Mouse (Mus musculus): ENCODE measurements at regions not wholly inside any gene's neighbourhood (a gene's known extent, or its start where the extent isn't known, plus 50 kb on each side); places are given as distances from the start of the nearest gene placed in this dataset.
A peak's percentile ranks its signal among the peaks of the same experiment; 100 is the strongest.
"Not testable (repeated sequence)": the region's sequence is repeated elsewhere in the genome, so short reads cannot be mapped to it uniquely, and the experiment has no call there.

DNA sequence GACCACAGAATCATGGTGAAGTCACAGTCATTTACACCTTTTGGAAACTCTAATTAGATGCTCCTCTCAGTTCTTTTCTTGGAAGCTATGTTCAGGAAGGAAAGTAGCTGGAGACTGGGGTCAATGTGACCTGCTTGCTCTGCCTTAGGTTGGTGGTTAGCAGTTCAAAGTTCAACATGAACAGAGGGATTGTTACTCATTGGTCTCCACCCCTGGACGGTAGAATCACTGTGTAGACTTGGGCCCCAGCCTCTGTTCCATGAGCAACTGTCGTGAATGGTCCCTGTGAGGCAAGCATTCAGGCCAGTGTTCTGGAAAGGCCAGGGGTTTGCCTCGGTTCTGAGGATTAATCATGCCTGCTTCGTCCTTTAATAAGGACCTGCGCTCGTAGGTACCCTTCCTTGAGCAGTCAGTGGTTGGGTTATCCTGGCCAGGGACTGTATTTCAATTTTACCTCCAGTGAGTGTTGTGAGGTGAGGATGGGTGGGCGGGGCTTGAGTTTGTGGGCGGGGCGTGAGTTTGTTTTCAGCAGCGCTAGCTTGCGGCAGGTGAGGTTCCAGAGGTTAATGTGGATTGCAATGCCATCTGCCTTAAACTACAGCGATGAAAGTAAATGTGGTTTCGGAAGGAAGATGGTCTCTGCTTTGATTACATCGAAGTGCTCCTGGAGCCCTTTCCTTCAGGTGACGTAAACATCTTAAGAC is 152.6 kb upstream of the Pou3f3 start:
- H3K27ac ChIP-seq (replicated peaks), result no peak overlapping the region
- WGBS, result 27% methylated on average over 15 of the region's 15 CpGs
- no peak overlapping the region for H3K4me3 ChIP-seq
- H3K9me3 ChIP-seq, result no peaks in the 10 kb centered on the region
- no peaks in the 10 kb centered on the region for H3K36me3 ChIP-seq
- no peaks in the 10 kb centered on the region for H3K27me3 ChIP-seq
- no peak overlapping the region for H3K9ac ChIP-seq (replicated peaks)
- peaks cover 48% of the 10 kb centered on the region for H3K4me1 ChIP-seq
- ATAC-seq (replicated peaks), result no peak
- peak overlapping the region; percentile 20 for H3K4me2 ChIP-seq (replicated peaks)

DNA sequence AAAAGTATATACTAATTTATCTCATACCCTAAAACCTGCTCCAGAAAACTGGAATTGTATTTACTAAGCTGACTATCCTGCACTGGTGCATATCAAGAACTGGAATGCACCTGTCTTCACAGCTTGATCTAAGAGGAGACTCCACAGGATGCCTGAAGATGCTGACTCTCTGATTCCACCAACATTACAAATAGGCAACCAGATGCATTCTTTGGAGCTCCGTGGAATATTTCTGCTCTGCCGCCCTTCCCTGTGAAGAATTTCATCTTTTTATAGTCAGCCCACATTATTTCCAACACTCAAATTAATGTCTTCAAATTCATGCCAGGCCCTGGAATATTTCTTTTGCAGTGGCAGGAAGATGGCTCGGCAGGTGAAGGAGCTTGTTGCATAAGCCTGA is 148.7 kb upstream of the Pou3f3 start:
- H3K9me3 ChIP-seq, result no peaks in the 10 kb centered on the region
- H3K4me3 ChIP-seq, result no peak overlapping the region
- 90% methylated on average over 3 of the region's 3 CpGs for WGBS
- no peaks in the 10 kb centered on the region for H3K36me3 ChIP-seq
- H3K9ac ChIP-seq (replicated peaks), result no peak overlapping the region
- no peak overlapping the region for H3K27ac ChIP-seq (replicated peaks)
- peaks cover 14% of the 10 kb centered on the region for H3K4me1 ChIP-seq
- H3K27me3 ChIP-seq, result no peaks in the 10 kb centered on the region
- no peak for ATAC-seq (replicated peaks)
- no peak overlapping the region for H3K4me2 ChIP-seq (replicated peaks)

DNA sequence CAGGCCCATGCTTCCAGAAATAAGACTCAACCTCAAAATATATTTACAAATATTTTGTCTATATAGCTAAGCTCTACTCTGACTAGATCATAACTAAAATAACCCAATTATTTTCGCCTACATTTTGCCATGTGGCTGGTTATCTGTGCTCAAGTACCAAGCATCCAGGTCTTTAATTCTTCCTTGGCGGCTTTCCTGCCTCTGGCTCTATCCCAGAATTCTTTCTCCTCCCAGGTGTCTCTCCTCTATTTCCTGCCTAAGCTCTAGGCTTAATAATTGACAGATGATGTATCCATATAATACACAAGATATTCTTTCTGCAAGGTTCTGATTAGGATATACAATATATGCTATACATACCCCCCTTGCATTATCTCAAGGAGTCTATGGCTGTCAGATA is 138.3 kb upstream of the Pou3f3 start:
- H3K4me1 ChIP-seq, result no peaks in the 10 kb centered on the region
- no peak overlapping the region for H3K4me2 ChIP-seq (replicated peaks)
- H3K9ac ChIP-seq (replicated peaks), result no peak overlapping the region
- 87% methylated on average over 2 of the region's 2 CpGs for WGBS
- ATAC-seq (replicated peaks), result no peak
- H3K36me3 ChIP-seq, result no peaks in the 10 kb centered on the region
- no peaks in the 10 kb centered on the region for H3K27me3 ChIP-seq
- no peaks in the 10 kb centered on the region for H3K9me3 ChIP-seq
- H3K27ac ChIP-seq (replicated peaks), result no peak overlapping the region
- no peak overlapping the region for H3K4me3 ChIP-seq

DNA sequence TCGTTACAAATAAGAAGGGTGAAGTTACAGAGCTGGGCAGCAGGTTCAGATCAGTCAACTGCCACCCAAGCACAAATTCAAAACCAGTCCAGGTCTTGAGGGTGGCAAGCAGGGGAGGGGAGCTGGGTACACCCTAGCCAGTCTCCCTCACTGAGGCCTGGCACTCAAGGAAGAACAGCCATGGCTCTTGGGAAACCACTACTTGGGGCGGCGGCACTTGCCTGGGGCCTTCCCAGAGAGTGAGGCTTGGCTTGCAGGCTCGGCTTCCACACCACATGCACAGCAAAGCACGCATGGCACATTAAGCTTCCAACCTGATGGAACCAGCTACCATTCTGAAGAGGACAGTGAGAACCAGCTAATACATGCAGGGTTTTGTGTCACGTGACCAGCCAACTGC is 127.9 kb upstream of the Pou3f3 start:
- no peak overlapping the region for H3K27ac ChIP-seq (replicated peaks)
- no peak overlapping the region for H3K9ac ChIP-seq (replicated peaks)
- no peak overlapping the region for H3K4me2 ChIP-seq (replicated peaks)
- H3K36me3 ChIP-seq, result no peaks in the 10 kb centered on the region
- 86% methylated on average over 6 of the region's 6 CpGs for WGBS
- ATAC-seq (replicated peaks), result no peak
- H3K27me3 ChIP-seq, result no peaks in the 10 kb centered on the region
- H3K4me1 ChIP-seq, result no peaks in the 10 kb centered on the region
- no peak overlapping the region for H3K4me3 ChIP-seq
- no peaks in the 10 kb centered on the region for H3K9me3 ChIP-seq

DNA sequence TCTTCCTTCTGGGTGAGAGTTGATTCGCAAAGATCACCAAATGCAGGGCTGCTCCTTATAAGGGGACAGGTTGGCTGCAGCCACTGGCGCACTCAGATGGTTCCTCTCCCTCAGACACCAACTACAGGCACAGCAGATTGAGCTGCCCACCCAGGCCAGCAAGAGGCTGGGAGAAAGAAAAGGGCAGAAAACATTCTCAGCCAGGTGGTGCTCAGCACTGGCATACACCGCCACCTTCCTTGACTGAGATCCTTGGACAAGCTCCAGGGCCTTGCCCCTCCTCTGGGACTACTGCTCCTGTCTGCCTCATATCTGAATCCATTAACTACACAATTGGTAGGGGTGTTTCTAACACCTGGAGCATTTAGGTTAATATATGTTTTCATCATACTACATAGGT is 110.4 kb upstream of the Pou3f3 start:
- Histone ChIP-seq H3K4me1 (no peaks in the 10 kb centered on the region), H3K27me3 (no peaks in the 10 kb centered on the region), H3K4me2 (replicated peaks) (no peak overlapping the region), H3K9ac (replicated peaks) (no peak overlapping the region), H3K27ac (replicated peaks) (no peak overlapping the region), H3K36me3 (no peaks in the 10 kb centered on the region), H3K4me3 (no peak overlapping the region), H3K9me3 (no peaks in the 10 kb centered on the region)
- 90% methylated on average over 3 of the region's 3 CpGs for WGBS
- ATAC-seq (replicated peaks), result no peak

DNA sequence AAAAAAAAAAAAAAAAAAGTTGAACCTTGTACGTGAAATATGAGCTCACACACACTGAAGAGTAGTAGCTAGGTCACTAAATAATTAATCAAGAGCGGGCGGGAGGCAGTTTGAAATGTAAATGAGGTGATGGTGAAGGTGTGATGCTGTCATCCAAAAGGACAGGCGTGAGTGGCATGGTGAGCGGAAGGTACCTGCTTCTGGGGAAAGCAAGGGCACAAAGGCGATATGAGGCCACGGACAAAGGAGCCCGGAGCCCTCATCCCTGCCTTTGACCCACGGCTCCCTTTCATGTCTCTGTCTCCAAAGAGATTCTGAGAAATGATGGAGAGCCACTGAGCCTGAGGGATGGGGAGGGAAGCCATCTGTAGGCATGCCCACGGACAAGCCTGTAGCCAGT is 107.1 kb upstream of the Pou3f3 start:
- Histone ChIP-seq H3K27ac (replicated peaks) (no peak overlapping the region), H3K4me1 (no peaks in the 10 kb centered on the region), H3K4me2 (replicated peaks) (no peak overlapping the region), H3K9me3 (no peaks in the 10 kb centered on the region), H3K27me3 (no peaks in the 10 kb centered on the region), H3K36me3 (no peaks in the 10 kb centered on the region), H3K4me3 (no peak overlapping the region), H3K9ac (replicated peaks) (no peak overlapping the region)
- 55% methylated on average over 10 of the region's 10 CpGs for WGBS
- ATAC-seq (replicated peaks), result no peak

DNA sequence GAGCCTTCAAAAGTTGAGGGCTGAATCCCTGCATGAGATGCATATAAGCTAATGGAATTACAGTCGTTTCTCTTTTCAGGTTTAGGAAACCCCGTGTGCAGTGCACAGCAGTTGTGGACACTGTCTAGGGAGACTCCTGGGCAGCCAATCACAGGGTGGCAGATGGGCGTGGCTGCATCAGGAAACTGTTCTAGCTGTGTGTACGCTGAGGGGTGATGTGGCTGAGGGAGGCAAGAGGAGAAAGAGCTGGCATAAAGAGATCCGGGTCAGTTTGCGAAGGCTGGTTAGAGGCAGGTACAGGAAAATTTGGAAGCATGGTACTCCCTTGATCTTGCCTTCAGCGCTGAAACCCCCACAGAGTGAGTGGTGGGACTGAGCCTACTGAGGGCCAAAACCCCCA is 106.1 kb upstream of the Pou3f3 start:
- no peak overlapping the region for H3K4me2 ChIP-seq (replicated peaks)
- ATAC-seq (replicated peaks), result no peak
- WGBS, result 51% methylated on average over 7 of the region's 7 CpGs
- no peaks in the 10 kb centered on the region for H3K4me1 ChIP-seq
- no peak overlapping the region for H3K27ac ChIP-seq (replicated peaks)
- no peaks in the 10 kb centered on the region for H3K36me3 ChIP-seq
- no peaks in the 10 kb centered on the region for H3K27me3 ChIP-seq
- no peak overlapping the region for H3K9ac ChIP-seq (replicated peaks)
- no peak overlapping the region for H3K4me3 ChIP-seq
- no peaks in the 10 kb centered on the region for H3K9me3 ChIP-seq

DNA sequence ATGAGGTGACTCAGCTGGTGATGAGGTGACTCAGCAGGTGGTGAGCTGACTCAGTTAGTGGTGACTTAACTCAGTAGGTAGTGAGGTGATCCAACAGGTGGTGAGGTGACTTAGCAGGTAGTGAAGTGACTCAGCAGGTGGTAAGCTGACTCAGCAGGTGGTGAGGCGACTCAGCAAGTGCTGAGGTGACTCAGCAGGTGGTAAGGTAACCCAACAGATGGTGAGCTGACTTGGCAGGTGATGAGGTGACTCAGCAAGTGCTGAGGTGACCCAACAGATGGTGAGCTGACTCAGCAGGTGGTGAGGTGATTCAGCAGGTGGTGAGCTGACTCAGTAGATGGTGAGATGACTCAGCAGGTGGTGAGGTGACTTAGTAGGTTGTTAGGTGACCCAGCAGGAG is 103.7 kb upstream of the Pou3f3 start:
- Histone ChIP-seq H3K27me3 (no peaks in the 10 kb centered on the region), H3K9me3 (no peaks in the 10 kb centered on the region), H3K27ac (replicated peaks) (no peak overlapping the region), H3K4me3 (no peak overlapping the region), H3K4me1 (no peaks in the 10 kb centered on the region), H3K9ac (replicated peaks) (no peak overlapping the region), H3K36me3 (no peaks in the 10 kb centered on the region), H3K4me2 (replicated peaks) (no peak overlapping the region)
- no peak for ATAC-seq (replicated peaks)
- WGBS, result 68% methylated on average over 1 of the region's 1 CpGs

DNA sequence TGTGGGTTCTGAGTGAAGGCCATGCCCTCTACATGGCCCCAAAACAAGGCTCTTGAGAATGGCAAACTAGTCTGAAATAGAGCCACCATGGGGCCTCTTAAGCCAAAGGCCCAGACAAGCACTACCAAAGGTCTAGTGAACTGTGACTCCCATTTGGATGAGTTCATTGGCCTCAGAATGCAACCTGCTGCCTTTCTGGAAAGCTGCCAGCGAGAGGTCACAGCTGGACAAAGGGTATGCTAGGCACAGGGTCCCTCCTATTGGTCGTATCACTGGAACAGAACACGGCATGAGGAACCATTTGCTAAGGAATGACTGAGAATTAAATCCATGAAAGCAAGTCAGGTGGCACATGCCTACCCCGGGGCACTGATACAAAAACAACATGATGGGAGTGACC is 98.5 kb upstream of the Pou3f3 start:
- Histone ChIP-seq H3K4me3 (no peak overlapping the region), H3K27me3 (no peaks in the 10 kb centered on the region), H3K27ac (replicated peaks) (no peak overlapping the region), H3K4me1 (peaks cover 4% of the 10 kb centered on the region; the same call in 1 of the 2 replicates), H3K36me3 (no peaks in the 10 kb centered on the region), H3K9ac (replicated peaks) (no peak overlapping the region), H3K9me3 (no peaks in the 10 kb centered on the region), H3K4me2 (replicated peaks) (no peak overlapping the region)
- ATAC-seq (replicated peaks), result no peak
- 61% methylated on average over 4 of the region's 4 CpGs for WGBS

DNA sequence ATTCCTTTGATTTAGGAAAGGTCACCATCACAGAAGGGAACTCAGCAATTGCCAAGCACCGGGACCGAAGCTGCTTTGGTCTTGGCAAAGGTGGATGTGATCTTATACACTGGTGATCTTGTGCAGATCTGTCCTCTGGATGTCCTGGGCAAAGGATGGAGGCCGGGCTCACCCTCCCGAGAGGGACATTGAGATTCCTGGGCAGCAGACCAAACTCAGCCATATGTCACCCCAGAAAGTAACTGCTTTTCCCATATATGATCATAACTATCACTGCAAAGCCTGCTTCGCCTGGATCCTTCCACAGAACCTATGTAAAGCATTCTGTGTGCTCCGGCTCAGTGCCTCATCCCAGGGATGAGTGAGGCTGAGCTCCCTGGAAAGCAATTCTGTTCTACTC is 96.3 kb upstream of the Pou3f3 start:
- H3K9ac ChIP-seq (replicated peaks), result no peak overlapping the region
- H3K36me3 ChIP-seq, result no peaks in the 10 kb centered on the region
- H3K27me3 ChIP-seq, result no peaks in the 10 kb centered on the region
- H3K27ac ChIP-seq (replicated peaks), result no peak overlapping the region; the same call in 1 of the 2 replicates
- H3K4me3 ChIP-seq, result no peak overlapping the region
- no peak overlapping the region for H3K4me2 ChIP-seq (replicated peaks)
- ATAC-seq (replicated peaks), result 0 out of 2 replicates have a peak, but pooled peaks have one; percentile 16
- H3K9me3 ChIP-seq, result no peaks in the 10 kb centered on the region
- WGBS, result 71% methylated on average over 6 of the region's 6 CpGs
- peaks cover 4% of the 10 kb centered on the region; the same call in 1 of the 2 replicates for H3K4me1 ChIP-seq

DNA sequence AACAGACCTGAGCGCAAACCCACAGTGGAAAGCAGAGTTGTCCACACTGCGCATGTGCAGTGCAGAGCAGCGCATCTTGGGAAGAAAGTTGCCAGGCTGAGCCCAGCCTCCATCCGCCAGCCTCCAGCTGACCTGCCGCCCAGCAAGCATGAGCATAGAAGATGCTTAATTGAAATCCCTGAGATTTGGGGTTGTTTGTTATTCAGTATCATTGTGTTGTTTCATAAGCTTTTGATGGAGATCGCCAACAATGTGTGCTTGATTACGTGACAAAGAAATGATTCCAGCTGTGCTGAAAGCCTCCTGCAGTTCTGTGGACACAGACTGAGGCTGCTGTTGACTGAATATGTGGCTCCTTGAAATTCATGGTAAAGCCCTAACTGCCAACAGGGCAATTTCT is 89.3 kb upstream of the Pou3f3 start:
- H3K27ac ChIP-seq (replicated peaks), result no peak overlapping the region
- H3K4me3 ChIP-seq, result no peak overlapping the region
- no peaks in the 10 kb centered on the region for H3K36me3 ChIP-seq
- WGBS, result 66% methylated on average over 7 of the region's 7 CpGs
- no peaks in the 10 kb centered on the region for H3K27me3 ChIP-seq
- H3K9ac ChIP-seq (replicated peaks), result no peak overlapping the region
- H3K4me2 ChIP-seq (replicated peaks), result no peak overlapping the region
- ATAC-seq (replicated peaks), result peak; percentile 55; the same call in 1 of the 2 replicates
- H3K4me1 ChIP-seq, result no peaks in the 10 kb centered on the region
- H3K9me3 ChIP-seq, result no peaks in the 10 kb centered on the region

DNA sequence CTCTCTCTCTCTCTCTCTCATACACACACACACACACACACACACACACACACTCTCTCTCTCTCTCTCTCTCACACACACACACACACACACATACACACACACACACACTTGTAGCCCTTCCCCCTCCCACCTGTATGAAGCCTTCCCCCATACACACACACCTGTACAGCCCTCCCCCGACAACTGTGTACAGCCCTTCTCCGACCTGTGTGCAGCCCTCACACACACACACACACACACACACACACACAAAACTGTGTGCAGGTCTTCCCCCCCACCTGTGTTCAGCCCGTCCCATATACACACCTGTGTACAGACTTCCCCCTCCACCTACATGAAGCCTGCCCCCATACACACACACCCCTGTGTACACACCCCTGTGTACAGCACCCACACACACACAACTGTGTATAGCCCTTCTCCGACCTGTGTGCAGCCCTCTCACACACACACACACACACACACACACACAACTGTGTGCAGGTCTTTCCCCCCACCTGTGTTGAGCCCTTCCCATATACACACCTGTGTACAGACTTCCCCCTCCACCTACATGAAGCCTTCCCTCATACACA is 88.0 kb upstream of the Pou3f3 start:
- not testable (repeated sequence) for H3K4me1 ChIP-seq; H3K4me2 ChIP-seq (replicated peaks); H3K27me3 ChIP-seq; H3K36me3 ChIP-seq; H3K9me3 ChIP-seq; H3K27ac ChIP-seq (replicated peaks); H3K4me3 ChIP-seq; H3K9ac ChIP-seq (replicated peaks)
- WGBS, result 94% methylated on average over 4 of the region's 4 CpGs
- ATAC-seq (replicated peaks), result 0 out of 2 replicates have a peak, but pooled peaks have one; percentile 26

DNA sequence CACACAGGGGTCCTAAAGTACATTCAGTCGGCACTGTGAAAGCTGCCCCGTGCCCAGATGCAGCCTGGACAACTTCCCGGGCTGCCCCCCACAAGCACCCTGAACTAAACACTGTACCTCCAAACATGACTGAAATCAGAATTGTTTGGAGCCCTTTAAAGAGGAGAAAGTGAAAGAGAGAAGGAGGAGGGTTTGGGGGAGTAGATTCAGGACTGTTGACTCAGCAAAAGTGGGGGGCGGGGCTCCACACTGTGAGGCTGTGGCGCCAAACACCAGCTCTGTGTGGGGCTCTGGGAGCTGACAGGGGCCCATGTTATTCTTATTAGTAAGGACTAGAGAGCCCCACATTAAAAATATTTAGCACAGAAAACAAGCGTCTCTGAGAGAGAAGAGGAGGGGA is 71.8 kb upstream of the Pou3f3 start:
- WGBS, result 78% methylated on average over 6 of the region's 6 CpGs
- no peak for ATAC-seq (replicated peaks)
- H3K36me3 ChIP-seq, result no peaks in the 10 kb centered on the region
- H3K4me1 ChIP-seq, result peaks cover 5% of the 10 kb centered on the region; the same call in 1 of the 2 replicates
- H3K4me2 ChIP-seq (replicated peaks), result no peak overlapping the region
- no peak overlapping the region for H3K9ac ChIP-seq (replicated peaks)
- H3K27ac ChIP-seq (replicated peaks), result no peak overlapping the region
- 0 out of 2 replicates have a peak, but pooled peaks cover 4% of the 10 kb centered on the region for H3K9me3 ChIP-seq
- H3K27me3 ChIP-seq, result no peaks in the 10 kb centered on the region
- H3K4me3 ChIP-seq, result no peak overlapping the region
